Mouse (Mus musculus): ENCODE measurements around the gene Dio1. TPM values are rescaled to one million over a fixed set of nuclear protein-coding genes. Genes with fewer than 3 reads are reported as not detected.

The Dio1 gene
- 0.06 and 0.40 TPM in 2 replicates for polyA plus RNA-seq (2012; rRNA removed)

- no peak within 1 kb of the TSS for H3K4me3 ChIP-seq (ENCODE audit: extremely low read depth, insufficient read depth, insufficient read length)
- WGBS = 78% methylated on average over 6 of the region's 6 CpGs
- H3K27me3 ChIP-seq (ENCODE audit: control insufficient read depth, insufficient read depth, low read length) = no peaks in the 10 kb centered on the region; the same call in 1 of the 2 replicates
- H3K27ac ChIP-seq (ENCODE audit: insufficient read depth, low read length) = no peak within 1 kb of the TSS
- DNase-seq (ENCODE audit: low read depth in 1 of 2, low spot score in 2 of 2) = no peak
- no peaks in the 10 kb centered on the region for H3K36me3 ChIP-seq (ENCODE audit: control insufficient read depth, insufficient read depth, low read length)
- H3K4me1 ChIP-seq (ENCODE audit: control insufficient read depth, insufficient read depth, insufficient read length) = no peaks in the 10 kb centered on the region
- TF ChIP-seq POLR2A (IDR thresholded peaks at IDR 0.05; ENCODE audit: low read depth, low read length) (no peak), CTCF (IDR thresholded peaks at IDR 0.05; ENCODE audit: extremely low read depth, insufficient read depth, insufficient read length, insufficient replicate concordance) (no peak)
Measured at GRCm38 (mm10) chr4:107306966-107307365, at the start of gene Dio1. TSS of gene Dio1 (minus strand) at chr4:107307169.

GRCm38 (mm10) chr4:107354543-107354942 lies 47.6 kb upstream of the Dio1 start:
- H3K27me3 ChIP-seq (ENCODE audit: control insufficient read depth, insufficient read depth, low read length) = no peaks in the 10 kb centered on the region
- no peak overlapping the region for H3K4me3 ChIP-seq (ENCODE audit: extremely low read depth, insufficient read depth, insufficient read length)
- TF ChIP-seq CTCF (IDR thresholded peaks at IDR 0.05; ENCODE audit: extremely low read depth, insufficient read depth, insufficient read length, insufficient replicate concordance) = no peak
- TF ChIP-seq POLR2A (IDR thresholded peaks at IDR 0.05; ENCODE audit: low read depth, low read length) = no peak
- WGBS = 55% methylated on average over 4 of the region's 4 CpGs
- no peak overlapping the region for H3K27ac ChIP-seq (ENCODE audit: insufficient read depth, low read length)
- H3K36me3 ChIP-seq (ENCODE audit: control insufficient read depth, insufficient read depth, low read length) = peaks cover 18% of the 10 kb centered on the region
- no peaks in the 10 kb centered on the region for H3K4me1 ChIP-seq (ENCODE audit: control insufficient read depth, insufficient read depth, insufficient read length)
- DNase-seq (ENCODE audit: low read depth in 1 of 2, low spot score in 2 of 2) = no peak

GRCm38 (mm10) chr4:107354126-107354525 lies 47.2 kb upstream of the Dio1 start:
- Histone ChIP-seq H3K27me3 (ENCODE audit: control insufficient read depth, insufficient read depth, low read length) (no peaks in the 10 kb centered on the region), H3K4me1 (ENCODE audit: control insufficient read depth, insufficient read depth, insufficient read length) (no peaks in the 10 kb centered on the region), H3K4me3 (ENCODE audit: extremely low read depth, insufficient read depth, insufficient read length) (no peak overlapping the region), H3K27ac (ENCODE audit: insufficient read depth, low read length) (no peak overlapping the region), H3K36me3 (ENCODE audit: control insufficient read depth, insufficient read depth, low read length) (peaks cover 18% of the 10 kb centered on the region)
- no peak for DNase-seq (ENCODE audit: low read depth in 1 of 2, low spot score in 2 of 2)
- 91% methylated on average over 5 of the region's 5 CpGs for WGBS
- no peak for TF ChIP-seq CTCF (IDR thresholded peaks at IDR 0.05; ENCODE audit: extremely low read depth, insufficient read depth, insufficient read length, insufficient replicate concordance)
- no peak for TF ChIP-seq POLR2A (IDR thresholded peaks at IDR 0.05; ENCODE audit: low read depth, low read length)

- 97% methylated on average over 3 of the region's 3 CpGs for WGBS
- TF ChIP-seq POLR2A (IDR thresholded peaks at IDR 0.05; ENCODE audit: low read depth, low read length) = no peak
- Histone ChIP-seq H3K4me1 (ENCODE audit: control insufficient read depth, insufficient read depth, insufficient read length) (no peaks in the 10 kb centered on the region), H3K4me3 (ENCODE audit: extremely low read depth, insufficient read depth, insufficient read length) (no peak overlapping the region), H3K27me3 (ENCODE audit: control insufficient read depth, insufficient read depth, low read length) (no peaks in the 10 kb centered on the region), H3K36me3 (ENCODE audit: control insufficient read depth, insufficient read depth, low read length) (peaks cover 18% of the 10 kb centered on the region), H3K27ac (ENCODE audit: insufficient read depth, low read length) (no peak overlapping the region)
- no peak for DNase-seq (ENCODE audit: low read depth in 1 of 2, low spot score in 2 of 2)
Measured at GRCm38 (mm10) chr4:107353612-107354011, 46.6 kb upstream of the Dio1 start.

- H3K36me3 ChIP-seq (ENCODE audit: control insufficient read depth, insufficient read depth, low read length) = peaks cover 14% of the 10 kb centered on the region
- H3K4me1 ChIP-seq (ENCODE audit: control insufficient read depth, insufficient read depth, insufficient read length) = no peaks in the 10 kb centered on the region
- TF ChIP-seq POLR2A (IDR thresholded peaks at IDR 0.05; ENCODE audit: low read depth, low read length) (no peak), CTCF (IDR thresholded peaks at IDR 0.05; ENCODE audit: extremely low read depth, insufficient read depth, insufficient read length, insufficient replicate concordance) (no peak)
- no peak for DNase-seq (ENCODE audit: low read depth in 1 of 2, low spot score in 2 of 2)
- no peaks in the 10 kb centered on the region for H3K27me3 ChIP-seq (ENCODE audit: control insufficient read depth, insufficient read depth, low read length)
- no peak overlapping the region for H3K27ac ChIP-seq (ENCODE audit: insufficient read depth, low read length)
- H3K4me3 ChIP-seq (ENCODE audit: extremely low read depth, insufficient read depth, insufficient read length) = no peak overlapping the region
Measured at GRCm38 (mm10) chr4:107351368-107351767, 44.4 kb upstream of the Dio1 start.

GRCm38 (mm10) chr4:107349311-107350008 lies 42.5 kb upstream of the Dio1 start:
- TF ChIP-seq POLR2A (IDR thresholded peaks at IDR 0.05; ENCODE audit: low read depth, low read length) = no peak
- TF ChIP-seq CTCF (IDR thresholded peaks at IDR 0.05; ENCODE audit: extremely low read depth, insufficient read depth, insufficient read length, insufficient replicate concordance) = peak; percentile 70; the same call in 1 of the 2 replicates
- Histone ChIP-seq H3K4me1 (ENCODE audit: control insufficient read depth, insufficient read depth, insufficient read length) (no peaks in the 10 kb centered on the region), H3K36me3 (ENCODE audit: control insufficient read depth, insufficient read depth, low read length) (peaks cover 18% of the 10 kb centered on the region), H3K4me3 (ENCODE audit: extremely low read depth, insufficient read depth, insufficient read length) (no peak overlapping the region), H3K27me3 (ENCODE audit: control insufficient read depth, insufficient read depth, low read length) (no peaks in the 10 kb centered on the region), H3K27ac (ENCODE audit: insufficient read depth, low read length) (no peak overlapping the region)
- peak in 1 of 2 experiments; percentile 17 for DNase-seq (ENCODE audit: low read depth in 1 of 2, low spot score in 2 of 2)
- 85% methylated on average over 8 of the region's 8 CpGs for WGBS

- no peaks in the 10 kb centered on the region for H3K27me3 ChIP-seq (ENCODE audit: control insufficient read depth, insufficient read depth, low read length)
- H3K4me1 ChIP-seq (ENCODE audit: control insufficient read depth, insufficient read depth, insufficient read length) = no peaks in the 10 kb centered on the region
- WGBS = 56% methylated on average over 20 of the region's 20 CpGs
- H3K36me3 ChIP-seq (ENCODE audit: control insufficient read depth, insufficient read depth, low read length) = peaks cover 17% of the 10 kb centered on the region
- DNase-seq (ENCODE audit: low read depth in 1 of 2, low spot score in 2 of 2) = no peak
- H3K4me3 ChIP-seq (ENCODE audit: extremely low read depth, insufficient read depth, insufficient read length) = no peak overlapping the region
- TF ChIP-seq CTCF (IDR thresholded peaks at IDR 0.05; ENCODE audit: extremely low read depth, insufficient read depth, insufficient read length, insufficient replicate concordance) (no peak), POLR2A (IDR thresholded peaks at IDR 0.05; ENCODE audit: low read depth, low read length) (no peak)
- no peak overlapping the region for H3K27ac ChIP-seq (ENCODE audit: insufficient read depth, low read length)
Measured at GRCm38 (mm10) chr4:107348529-107349310, 41.8 kb upstream of the Dio1 start.

Measured in spleen, adult 2 months (tissue).